Mouse (Mus musculus) neutrophil, adult 83 days (primary cell): ENCODE measurements around the gene Pafah2. TPM values are rescaled to one million over a fixed set of nuclear protein-coding genes. Genes with fewer than 3 reads are reported as not detected.

Experiments
- total RNA-seq, 2 experiments: library from RNA; stranded (reverse); gene quantifications; one replicate each; pipeline ENCODE4 v1.2.4; 2023

Pafah2 gene
- total RNA-seq, result 10 to 100 TPM; 16.8 to 18.2 TPM

GRCm38 (mm10) chr4:134395977-134396825 lies at the start of gene Pafah2:
Gene Pafah2 (plus strand): TSS chr4:134396320.

GRCm38 (mm10) chr4:134383750-134384149 lies 12.4 kb upstream of the Pafah2 start, which contains the start of gene Extl1:
Gene Extl1 (minus strand): TSS chr4:134383850.

GRCm38 (mm10) chr4:134468215-134468575 lies 72.1 kb downstream of the Pafah2 start, which contains the start of gene Stmn1:
Gene Stmn1 (plus strand): TSS chr4:134468320.

Other genes with a start within 250 kb of the Pafah2 start
- 10 to 100 TPM; 17.4 to 17.6 TPM for gene Cep85, start 209.2 kb upstream of the Pafah2 start, total RNA-seq
- not detected for gene Gm7534, start 193.3 kb upstream of the Pafah2 start, total RNA-seq
- not detected for gene Catsper4, start 168.9 kb upstream of the Pafah2 start, total RNA-seq
- not detected for gene Cnksr1, start 157.9 kb upstream of the Pafah2 start, total RNA-seq
- gene E130218I03Rik, start 152.7 kb upstream of the Pafah2 start, total RNA-seq, result not detected
- gene Zfp593, start 150.7 kb upstream of the Pafah2 start, total RNA-seq, result 1 to 10 TPM; 5.9 to 6.1 TPM
- gene Gm30191, start 149.4 kb upstream of the Pafah2 start, total RNA-seq, result not detected
- 1 to 10 TPM in 1 of 2 experiments, not detected in 1; 1.5 TPM for gene Grrp1, start 142.2 kb upstream of the Pafah2 start, total RNA-seq
- 10 to 100 TPM; 15.1 to 17.7 TPM for gene Pdik1l, start 108.4 kb upstream of the Pafah2 start, total RNA-seq
- not detected for gene Trim63, start 81.2 kb upstream of the Pafah2 start, total RNA-seq
- under 1 TPM; 0.20 to 0.22 TPM for gene Slc30a2, start 53.1 kb upstream of the Pafah2 start, total RNA-seq
- not detected for gene Extl1, start 12.5 kb upstream of the Pafah2 start, total RNA-seq
- 100 to 1,000 TPM; 235 to 236 TPM for gene Stmn1, start 72.0 kb downstream of the Pafah2 start, total RNA-seq
- 10 to 100 TPM; 28.2 to 30.5 TPM for gene Paqr7, start 100.4 kb downstream of the Pafah2 start, total RNA-seq
- gene Aunip, start 114.7 kb downstream of the Pafah2 start, total RNA-seq, result 1 to 10 TPM; 5.8 to 7.1 TPM
- gene Mtfr1l, start 139.1 kb downstream of the Pafah2 start, total RNA-seq, result 10 to 100 TPM; 34.8 to 36.7 TPM
- gene Selenon, start 155.8 kb downstream of the Pafah2 start, total RNA-seq, result 10 to 100 TPM; 63.6 to 88.6 TPM